Mouse (Mus musculus) B cell, adult 2 months (primary cell): Measurements from ENCODE around the gene Adamts17.

Source experiments
- DNase-seq, 2 experiments: peaks; one replicate each; pipeline ENCODE4 v3.0.0; 2022

Gene Adamts17

DNA sequence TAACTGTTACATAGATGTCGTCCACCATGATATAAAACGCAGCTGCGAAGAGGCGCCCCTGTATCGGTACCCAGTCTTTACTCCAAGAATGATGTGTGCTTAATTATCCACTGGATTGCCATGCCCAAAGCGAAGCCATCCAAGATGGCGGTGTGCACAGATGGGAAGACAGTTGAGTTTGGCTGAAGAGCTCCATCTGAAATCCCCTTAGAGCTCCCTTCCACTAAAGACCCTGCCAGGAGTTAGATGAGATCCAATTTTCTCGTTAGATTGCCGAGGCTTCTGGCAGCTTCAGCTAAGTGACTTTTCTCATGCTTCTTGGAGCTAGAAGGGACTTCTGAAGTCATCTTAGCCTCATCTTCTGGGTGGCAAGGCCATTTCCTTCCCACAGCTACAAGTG, 136.8 kb downstream of the Adamts17 start:
- no peak for DNase-seq

DNA sequence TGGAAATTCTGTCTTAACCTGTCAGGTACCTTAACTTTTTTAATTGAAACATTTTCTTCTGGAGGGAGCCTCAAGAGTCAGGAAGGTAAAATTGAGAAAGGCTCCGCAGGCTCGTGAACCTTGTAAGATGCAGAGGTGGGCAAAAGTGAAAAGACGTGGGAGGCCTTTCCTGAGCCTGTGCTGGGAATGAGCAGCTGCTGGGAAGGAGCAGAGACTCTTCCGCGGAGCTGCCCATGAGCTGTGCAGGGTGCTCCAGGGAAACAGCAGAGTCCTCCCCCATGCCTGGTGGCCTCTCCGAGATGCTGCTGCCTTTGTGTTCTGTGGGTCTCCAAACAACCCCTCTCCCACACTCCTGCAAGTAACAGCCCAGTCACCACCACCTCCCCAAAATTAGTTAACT, 142.1 kb downstream of the Adamts17 start:
- DNase-seq = no peak

DNA sequence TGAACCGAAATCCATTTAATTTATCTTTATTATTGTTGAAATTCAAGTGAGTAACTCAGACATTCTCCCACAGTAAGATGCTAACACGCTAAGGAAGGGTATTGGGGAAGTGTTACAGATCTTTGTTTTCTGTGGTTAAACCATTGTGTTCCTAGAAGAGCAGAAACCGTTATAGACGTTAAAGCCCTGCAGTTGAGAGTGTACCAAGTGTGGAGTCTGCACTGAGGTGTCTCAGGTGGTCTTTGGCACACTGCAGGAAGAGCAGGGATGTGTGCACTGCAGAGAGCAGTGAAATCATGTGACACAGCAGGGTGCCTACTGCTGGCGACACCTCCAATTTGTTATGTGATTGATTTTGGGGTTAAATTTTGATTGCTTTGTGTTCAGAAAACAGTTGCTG, 142.5 kb downstream of the Adamts17 start:
- DNase-seq = no peak

DNA sequence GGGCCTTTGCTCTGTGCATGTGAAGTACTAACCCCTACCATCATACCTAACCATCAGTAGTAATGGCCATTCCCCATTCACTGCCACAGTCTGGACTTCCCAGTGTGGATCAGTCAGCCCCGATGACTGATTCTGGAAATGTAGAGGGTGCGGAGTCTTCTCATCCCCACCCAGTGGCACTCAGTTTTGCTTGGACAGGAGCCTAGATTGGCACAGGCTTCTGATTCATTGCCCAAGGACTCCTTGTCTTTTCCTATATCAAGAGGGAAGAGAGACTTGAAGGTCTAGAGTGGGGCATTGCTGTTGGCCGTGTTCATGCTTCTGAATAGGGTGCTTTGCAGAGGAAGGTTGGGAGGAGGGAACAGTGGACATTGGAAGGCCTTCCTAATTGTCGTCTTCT, 148.1 kb downstream of the Adamts17 start:
- DNase-seq = no peak

DNA sequence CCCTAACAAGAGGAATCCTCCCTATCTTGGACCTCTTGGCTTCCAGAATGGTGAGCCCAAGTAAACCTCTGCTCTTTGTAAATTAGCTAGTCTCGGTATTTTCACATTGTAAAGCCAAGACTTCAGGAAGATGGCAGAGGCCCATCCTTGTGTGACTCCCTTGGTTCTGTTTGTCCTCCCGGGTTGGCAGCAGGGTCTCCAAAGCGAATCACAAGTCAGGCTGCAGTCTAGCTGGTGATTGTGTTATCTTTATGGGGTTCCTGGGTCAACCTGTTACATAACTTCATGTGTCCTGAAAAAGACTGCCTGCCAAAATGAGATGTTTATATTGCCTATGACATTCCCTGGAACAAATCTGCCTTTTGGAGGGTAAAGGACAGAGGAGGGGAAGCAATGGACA, 148.9 kb downstream of the Adamts17 start:
- no peak for DNase-seq

DNA sequence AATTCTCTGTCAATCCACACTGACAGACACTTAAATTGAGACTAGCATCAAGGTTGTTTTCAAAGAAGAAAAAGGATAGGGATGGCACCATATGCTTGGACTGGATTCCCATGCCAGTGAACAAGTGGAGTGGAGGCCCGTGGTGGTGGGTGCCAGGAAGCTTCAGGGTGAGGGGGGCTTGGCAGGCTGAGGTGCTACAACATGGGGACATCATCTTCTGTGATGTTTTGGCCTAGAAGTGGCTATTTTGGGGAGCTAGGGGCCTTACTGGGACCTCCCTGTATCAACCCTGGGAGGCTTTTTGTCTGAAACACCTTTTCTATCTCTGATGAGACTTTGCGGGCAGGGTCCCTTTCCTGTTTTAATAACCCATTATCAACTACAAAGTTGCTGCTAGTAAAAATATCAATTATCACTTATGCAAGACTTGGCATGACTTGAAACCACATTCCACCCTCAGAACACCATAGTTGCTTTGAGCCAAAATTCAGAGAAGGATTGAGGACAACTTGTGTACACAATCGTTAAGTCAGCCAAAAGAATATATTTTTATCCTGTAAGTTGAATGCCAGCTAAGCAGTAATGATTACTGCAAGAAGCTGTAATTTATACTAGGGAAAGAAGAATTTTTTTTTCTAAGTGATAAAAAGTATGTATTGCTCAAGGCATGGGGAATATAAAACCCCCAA, 150.0 kb downstream of the Adamts17 start:
- no peak for DNase-seq

DNA sequence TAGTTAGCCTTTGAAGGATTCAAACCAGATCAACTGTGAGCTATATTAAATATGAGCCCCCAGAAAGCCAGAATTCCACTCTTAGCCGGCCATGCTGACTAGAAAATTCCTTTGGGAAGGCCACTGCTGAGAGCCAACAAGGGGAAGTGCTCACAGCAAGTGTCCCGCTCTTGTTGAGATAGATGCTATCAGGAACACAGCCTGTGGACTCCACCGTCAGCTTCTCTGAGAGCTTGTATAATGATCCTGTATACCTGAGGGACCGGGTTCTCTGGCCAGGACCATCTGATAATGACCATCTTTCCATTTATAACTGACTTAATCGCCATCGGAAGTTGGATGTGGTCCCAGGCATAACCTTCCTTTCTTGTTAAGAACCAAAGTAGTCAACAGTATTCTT, 159.3 kb downstream of the Adamts17 start:
- DNase-seq = no peak

DNA sequence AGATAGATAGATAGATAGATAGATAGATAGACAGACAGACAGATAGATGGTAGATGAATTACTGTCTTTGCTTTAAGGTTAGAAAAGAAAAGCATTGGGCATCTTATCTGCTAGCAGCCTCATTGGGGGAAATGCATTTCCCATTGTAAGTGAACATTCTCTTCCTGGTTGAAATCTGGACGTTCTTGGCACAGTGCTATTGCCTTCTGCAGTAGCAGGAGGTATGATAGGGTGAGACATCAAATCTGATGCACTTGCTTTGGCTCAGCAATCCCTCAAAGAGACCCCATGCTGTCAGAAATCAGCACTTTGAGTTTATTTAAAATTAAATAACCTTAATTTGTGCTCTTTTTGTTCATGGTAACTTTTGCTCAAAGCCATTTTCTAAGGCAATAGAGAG, 164.1 kb downstream of the Adamts17 start:
- no peak for DNase-seq

DNA sequence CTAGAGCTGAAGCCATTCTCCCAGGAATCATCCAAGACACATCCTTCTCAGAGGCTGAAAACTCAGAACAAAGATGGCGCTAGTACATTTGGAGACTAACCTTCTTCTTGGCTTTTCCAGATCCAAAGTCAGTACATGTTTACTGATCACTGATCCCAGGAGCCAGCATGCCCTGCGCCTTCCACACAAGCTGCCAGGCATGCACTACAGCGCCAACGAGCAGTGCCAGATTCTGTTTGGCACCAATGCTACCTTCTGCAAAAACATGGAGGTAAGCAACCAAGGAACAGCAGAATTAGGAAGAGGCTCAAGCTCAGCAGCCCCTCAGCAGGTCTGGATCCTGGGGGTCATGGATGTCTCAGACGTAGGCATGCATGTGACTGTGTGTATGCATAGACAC, 164.7 kb downstream of the Adamts17 start:
- DNase-seq = no peak

DNA sequence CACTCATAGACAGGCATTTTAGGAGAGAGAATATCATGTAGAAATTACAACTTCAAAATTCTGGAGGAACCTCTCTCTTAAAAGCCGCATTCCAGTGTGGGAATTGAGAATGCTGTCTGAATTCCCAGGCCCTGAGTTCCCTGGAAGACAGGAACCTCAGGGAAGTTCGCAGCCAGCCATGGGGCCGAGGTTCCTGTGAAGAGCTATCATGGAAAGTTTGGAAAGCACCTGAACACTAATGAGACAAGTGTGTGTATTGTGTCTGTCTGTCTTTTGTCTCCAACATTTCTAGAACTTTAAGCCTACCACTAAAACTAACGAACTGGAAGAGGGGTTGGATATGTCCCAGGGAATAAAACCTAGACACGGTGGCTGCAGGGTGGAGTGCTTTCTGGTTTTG, 170.3 kb downstream of the Adamts17 start:
- DNase-seq = no peak

DNA sequence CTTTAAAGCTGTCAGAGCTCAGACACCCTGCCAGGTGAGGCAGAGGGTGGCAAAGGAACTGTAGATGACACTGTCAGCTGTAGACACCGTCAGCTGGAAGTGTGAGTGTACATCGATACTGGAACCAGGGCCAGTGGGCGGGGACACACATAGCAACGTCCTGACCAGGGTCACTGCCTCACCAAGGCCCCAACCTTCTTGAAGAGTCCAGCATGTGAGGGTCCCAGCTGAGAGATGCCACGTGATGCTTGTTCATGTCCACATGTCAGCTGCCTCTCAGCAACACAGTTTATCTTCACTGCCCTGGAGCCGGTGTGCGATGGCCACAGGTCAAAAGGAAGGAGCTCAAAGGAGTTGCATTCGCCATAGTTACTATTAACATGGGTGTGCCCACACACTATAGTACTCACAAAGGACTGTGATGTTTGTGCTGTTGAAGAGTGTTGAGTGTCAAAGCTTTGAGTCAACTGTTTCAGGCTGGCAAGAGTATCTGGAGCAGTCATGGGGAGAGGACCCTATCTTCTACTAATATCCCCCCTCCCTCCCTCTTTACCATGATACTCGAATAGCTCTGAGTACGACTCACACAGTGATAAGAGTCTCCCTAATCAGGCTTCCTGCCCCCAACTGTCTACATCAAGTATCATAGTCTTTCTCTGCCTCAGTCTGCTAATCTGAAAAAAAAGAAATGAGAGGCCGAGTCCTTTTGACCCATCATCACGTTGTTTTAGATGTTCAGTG, 172.6 kb downstream of the Adamts17 start:
- DNase-seq = no peak

DNA sequence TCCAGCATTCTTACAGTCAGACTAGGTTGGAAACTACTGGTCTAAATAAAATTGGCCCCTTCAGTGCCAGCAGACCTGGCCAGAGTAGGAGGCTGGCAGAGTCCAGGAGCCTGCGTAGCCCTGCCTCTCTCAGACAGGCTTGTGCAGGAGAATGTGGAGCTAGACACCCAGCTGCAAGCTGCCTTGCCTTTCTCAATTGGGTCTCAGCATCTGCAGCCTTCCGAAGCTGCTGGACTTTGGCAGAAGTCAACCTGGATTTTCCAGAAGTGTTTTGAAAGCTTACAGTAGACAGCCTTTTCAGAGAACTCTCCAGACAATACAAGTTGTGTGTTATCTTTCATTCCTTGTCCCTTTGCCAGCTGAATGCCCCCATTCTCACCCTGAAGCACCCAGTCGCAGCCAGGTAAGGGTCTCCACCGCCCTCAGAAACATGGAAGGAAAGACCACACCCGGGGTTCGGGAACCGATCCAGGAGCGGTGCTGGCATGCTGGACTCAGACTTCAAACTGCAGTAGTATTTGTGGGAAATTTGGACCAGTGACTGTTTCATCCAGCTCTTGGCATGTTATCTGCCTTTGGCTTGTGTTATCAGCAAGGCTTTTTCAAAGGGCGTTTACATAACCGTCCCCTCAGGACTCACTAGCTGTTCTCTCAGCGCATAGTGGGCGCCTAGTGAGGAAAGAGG, 173.8 kb downstream of the Adamts17 start:
- DNase-seq = no peak

DNA sequence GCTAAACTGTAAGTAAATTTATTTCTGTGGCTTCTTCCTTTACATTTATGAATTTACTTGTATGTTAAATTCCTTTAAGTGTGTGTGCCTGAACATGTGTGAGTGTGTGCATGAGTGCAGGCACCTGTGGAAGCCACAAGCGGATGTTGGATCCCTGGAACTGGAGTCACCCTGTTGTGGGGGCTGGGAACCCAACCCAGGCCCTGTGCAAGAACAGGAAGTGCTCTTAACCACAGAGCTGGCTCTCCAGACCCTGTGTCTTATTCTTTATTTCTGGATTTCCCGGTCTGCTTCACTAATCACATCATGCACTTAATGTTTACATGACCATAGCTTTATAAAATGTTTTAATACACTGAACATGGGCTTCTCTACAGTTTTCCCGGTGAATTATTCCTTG, 180.4 kb downstream of the Adamts17 start:
- no peak for DNase-seq

DNA sequence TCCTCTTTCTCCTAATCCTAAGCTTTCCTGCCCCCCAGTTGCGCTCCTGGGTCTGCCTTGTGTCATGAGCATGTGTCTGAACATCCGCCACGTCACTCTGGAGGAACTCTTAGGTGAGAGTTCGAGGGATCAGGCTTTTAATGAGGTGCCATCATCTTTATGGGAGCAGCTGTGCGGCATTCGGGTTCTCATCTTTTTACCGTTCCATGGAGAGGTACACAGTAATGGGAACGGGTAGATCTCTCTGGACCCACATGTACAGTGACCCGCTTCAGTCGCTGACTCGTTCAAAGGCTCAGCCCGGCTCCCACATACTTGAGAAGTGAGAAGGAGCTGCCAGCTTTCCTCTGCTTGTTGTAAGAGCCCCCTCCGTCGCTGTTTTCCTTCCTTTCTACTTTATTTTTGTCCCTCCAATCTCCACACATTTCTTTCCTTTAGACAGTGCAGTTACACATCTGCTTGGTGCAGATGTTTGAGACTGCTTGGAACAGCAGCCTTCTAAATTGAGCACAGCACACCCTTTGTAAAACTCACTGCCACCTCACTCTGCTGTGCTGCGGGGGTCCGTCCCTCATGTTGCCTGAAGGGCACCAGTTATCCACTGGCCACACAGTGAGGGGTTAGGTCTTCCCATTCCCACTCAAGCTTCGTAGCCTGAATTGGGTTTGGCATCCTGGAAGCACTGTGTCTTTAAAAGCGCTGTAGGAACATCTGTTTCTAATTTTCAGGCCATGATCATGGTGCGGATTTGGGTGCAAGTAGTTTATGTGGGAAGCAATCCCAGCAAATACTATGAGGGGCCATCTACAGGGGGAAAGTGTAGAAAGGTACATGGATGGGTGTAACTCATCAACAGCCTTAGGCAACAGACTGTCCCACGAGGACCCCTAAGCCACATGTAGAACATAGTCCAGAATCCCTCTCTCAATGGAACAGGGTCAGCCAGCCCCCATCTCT, 186.9 kb downstream of the Adamts17 start:
- DNase-seq = no peak

DNA sequence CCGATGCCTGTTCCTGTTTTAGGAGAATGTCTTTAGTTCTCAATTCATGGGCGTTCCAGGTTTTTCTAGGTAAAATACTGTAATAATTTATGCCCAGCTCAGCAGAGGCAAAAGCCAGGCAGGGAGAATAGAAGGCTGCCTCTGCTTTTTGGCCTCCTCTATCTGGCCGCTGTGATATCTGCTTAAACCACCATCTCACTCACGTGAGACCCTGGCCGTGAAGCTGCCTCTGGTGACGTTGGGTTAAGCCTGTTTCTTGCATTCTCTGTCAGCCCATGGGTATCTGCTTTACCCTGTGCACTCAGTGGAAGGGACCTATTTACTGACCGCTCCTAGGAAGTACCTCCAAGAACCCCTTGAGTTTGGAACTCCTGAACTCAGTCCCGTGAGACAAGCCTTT, 187.7 kb downstream of the Adamts17 start:
- no peak for DNase-seq

DNA sequence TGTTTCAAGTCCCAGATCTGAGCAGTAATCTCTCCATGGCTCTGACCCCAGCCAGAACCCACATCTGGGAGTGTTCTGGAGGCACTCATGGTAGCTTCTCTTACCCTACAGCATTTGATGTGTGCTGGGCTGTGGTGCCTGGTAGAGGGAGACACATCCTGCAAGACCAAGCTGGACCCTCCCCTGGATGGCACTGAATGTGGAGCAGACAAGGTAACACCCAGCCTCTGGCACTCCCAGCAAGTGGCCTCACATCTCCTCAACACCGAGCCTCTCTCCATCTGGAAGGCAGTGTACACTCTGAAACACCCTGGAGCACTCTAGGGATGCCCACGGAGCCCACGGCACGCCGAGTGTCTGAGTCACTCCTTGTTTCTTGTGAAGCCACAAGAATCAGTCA, 188.2 kb downstream of the Adamts17 start:
- no peak for DNase-seq

DNA sequence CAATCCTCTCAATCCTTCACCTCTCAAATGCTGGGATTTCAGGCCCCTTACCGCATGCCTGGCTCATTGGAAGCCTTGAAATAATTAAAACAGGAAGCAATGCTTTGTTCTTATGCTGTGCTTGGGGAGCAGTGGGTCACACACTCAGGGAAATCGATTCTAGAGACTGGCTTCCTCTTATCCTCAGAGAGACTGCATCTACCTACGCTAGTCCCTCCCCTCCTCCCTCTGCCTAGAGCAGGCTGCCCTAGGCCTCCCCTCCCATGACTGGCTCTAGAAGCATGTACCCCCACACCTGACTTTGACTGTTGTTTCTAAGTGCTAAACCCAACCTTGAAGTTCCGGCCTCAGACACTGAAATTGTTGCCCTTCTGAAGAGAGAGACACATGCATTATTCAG, 189.4 kb downstream of the Adamts17 start:
- DNase-seq = no peak

DNA sequence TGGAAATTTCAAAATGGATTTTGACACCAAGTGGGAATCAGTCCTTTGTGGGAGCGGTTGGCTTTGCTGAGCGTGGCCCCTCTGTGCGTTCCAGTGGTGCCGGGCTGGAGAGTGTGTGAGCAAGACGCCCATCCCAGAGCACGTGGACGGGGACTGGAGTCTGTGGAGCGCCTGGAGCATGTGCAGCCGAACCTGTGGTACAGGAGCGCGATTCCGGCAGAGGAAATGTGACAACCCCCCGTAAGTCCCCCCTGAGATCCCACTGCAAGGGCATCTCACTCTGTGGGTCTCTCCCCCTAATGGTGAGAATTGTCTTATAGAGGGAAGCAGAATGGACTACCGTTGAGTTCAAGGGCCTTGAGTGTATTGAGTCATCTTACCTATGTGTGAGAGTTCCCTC, 189.9 kb downstream of the Adamts17 start:
- DNase-seq = no peak

DNA sequence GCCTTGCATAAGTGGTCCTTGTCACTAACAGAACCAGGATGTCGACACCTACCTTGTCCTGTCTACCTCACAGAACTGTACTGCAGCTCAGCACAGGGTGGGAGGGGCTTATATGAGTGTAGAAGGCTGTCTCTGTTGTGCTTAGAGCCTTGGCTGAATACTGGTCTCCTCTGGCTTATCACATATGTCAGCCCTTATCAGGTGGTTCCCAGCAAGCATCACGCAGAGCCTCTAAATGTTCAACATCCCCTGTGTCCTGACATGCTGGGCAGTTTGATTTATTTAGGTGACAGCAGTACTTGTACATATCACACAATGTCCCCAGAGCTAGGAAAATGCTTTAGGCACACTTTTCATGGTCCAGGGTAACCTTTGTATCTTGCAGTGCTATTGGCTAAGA, 191.7 kb downstream of the Adamts17 start:
- DNase-seq = no peak

DNA sequence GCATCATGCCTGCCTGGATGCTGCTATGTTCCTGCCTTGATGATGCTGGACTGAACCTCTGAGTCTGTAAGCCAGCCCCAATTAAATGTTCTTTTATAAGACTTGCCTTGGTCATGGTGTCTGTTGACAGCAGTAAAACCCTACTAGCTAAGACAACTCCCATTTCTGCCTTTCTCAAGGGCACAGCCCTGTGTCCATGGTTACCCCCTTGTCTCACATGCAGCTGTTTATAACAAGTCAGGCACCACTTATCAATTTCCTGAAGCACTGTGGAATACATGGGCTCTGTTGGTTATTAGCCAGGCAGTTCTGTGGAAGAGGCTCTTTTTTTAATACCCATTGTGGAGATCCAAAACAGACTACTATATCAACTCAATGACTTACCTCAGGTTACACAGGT, 193.1 kb downstream of the Adamts17 start:
- DNase-seq = no peak

DNA sequence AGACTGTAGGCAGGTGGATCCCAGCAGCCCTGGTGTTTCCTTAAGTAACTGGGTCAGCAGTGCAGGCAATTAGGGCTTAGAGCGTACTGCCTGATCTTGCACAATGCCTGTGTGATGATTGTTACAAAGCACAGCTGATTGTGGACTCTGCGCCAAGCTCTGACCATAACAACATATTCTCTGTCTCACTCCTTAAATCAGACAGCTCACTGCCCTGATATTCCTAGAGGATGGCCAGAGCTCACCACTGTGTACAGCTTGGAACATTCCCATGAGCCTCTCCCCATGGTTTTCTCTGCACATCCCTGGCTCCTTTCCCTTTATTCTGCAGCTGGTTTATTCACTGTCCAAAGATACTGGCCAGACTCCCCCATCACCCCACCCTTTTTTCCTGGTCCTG, 194.8 kb downstream of the Adamts17 start:
- DNase-seq = no peak

DNA sequence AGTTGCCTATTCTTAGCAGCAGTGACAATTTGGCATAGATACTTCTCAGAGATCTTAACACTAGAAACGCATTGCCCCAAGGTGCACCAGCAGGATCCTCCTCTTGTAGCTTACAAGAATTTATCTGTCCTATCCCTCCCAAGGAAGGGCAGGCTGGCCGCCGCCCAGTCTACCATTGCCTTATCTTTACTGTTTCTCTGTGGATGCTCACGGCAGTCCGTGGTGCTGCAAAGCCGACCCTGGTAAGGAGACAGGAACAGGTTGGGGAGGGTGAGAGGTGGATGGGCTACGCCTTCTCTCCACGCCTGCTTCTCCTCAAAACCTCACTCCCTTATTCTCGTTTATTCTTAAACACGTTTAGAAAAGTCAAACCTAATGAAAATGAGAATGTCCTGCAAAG, 195.7 kb downstream of the Adamts17 start:
- no peak for DNase-seq

DNA sequence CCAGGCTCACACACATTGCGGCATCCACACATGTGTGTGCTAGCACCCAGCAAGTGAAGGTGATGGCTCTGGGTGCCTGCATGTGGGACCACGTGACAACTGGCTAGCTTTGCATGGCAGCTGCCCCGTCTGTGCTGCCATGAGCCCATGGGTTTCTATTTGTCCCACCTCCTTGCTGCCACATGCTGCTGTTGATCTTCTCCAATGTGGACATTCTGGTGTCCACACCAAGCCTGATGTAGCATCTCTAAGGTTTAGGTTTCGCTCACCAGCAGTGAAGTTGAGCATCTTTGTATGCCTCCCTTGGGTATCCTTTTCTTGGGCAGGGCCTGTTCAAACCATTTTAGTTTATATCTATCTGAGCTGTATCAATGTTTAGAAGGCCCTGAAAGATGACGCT, 196.1 kb downstream of the Adamts17 start:
- no peak for DNase-seq
